Mouse (Mus musculus) hindbrain, embryonic 14.5 days (tissue): ENCODE measurements at regions not wholly inside any gene's neighbourhood (a gene's known extent, or its start where the extent isn't known, plus 50 kb on each side); places are given as distances from the start of the nearest gene placed in this dataset.
A peak's percentile ranks its signal among the peaks of the same experiment; 100 is the strongest.

ENCODE experiments used
- ATAC-seq: fragments of 200-750 bp; cut with Nextera tagmentation; 2 replicates; pipeline ENCODE4 v1.8.0; 2017; ENCODE audit warnings: moderate number of reproducible peaks, mild to moderate bottlenecking, moderate TSS enrichment, moderate library complexity; ENCODE audit not compliant: low FRiP score
- DNase-seq: peaks from one replicate; pipeline ENCODE4 v3.0.0-alpha.2; 2015; ENCODE audit warnings: low spot score
- H3K27ac ChIP-seq: fragments of 300-500 bp; sonication (generic); 2 replicates; pipeline ENCODE4 v1.5.1; 2014; ENCODE audit warnings: mild to moderate bottlenecking, moderate library complexity
- H3K27me3 ChIP-seq: fragments of 300-500 bp; sonication (generic); 2 replicates; pipeline ENCODE4 v1.6.1; 2014; ENCODE audit warnings: mild to moderate bottlenecking, low read length, mixed read lengths; ENCODE audit not compliant: control insufficient read depth, insufficient read depth
- H3K36me3 ChIP-seq: fragments of 300-500 bp; sonication (generic); replicated peaks from 2 replicates; pipeline ENCODE4 v1.6.1; 2014; ENCODE audit not compliant: control insufficient read depth, insufficient read depth
- H3K4me1 ChIP-seq: fragments of 300-500 bp; sonication (generic); replicated peaks from 2 replicates; pipeline ENCODE4 v1.6.1; 2014; ENCODE audit warnings: antibody characterized with exemption, low read length, mixed read lengths; ENCODE audit not compliant: control insufficient read depth, insufficient read depth
- H3K4me2 ChIP-seq: fragments of 300-500 bp; sonication (generic); replicated peaks from 2 replicates; pipeline ENCODE4 v1.6.1; 2014; ENCODE audit warnings: mild to moderate bottlenecking, moderate library complexity
- H3K4me3 ChIP-seq: fragments of 300-500 bp; sonication (generic); replicated peaks from 2 replicates; pipeline ENCODE4 v1.5.1; 2014; ENCODE audit warnings: mild to moderate bottlenecking, low read length
- H3K9ac ChIP-seq: fragments of 300-500 bp; sonication (generic); 2 replicates; pipeline ENCODE4 v1.6.1; 2014
- H3K9me3 ChIP-seq: fragments of 300-500 bp; sonication (generic); 2 replicates; pipeline ENCODE4 v1.6.1; 2016; ENCODE audit warnings: low read length; ENCODE audit not compliant: control insufficient read depth
- WGBS: fragments of 180-500 bp; shearing (Covaris S2); extraction: QIAGEN DNeasy Blood & Tissue Kit; methylation state at CpG from one replicate; pipeline ENCODE4 v1.1.7; 2014; 5-methylcytosine and 5-hydroxymethylcytosine counted together

GRCm38 (mm10) chr13:79018051-79018450 is 818.5 kb upstream of the Nr2f1 start:
- H3K4me3 ChIP-seq, result no peak overlapping the region
- H3K9me3 ChIP-seq, result no peaks in the 10 kb centered on the region
- H3K27me3 ChIP-seq, result no peaks in the 10 kb centered on the region
- no peaks in the 10 kb centered on the region for H3K36me3 ChIP-seq
- DNase-seq, result no peak
- 89% methylated on average over 2 of the region's 2 CpGs for WGBS
- H3K4me2 ChIP-seq, result no peak overlapping the region
- no peaks in the 10 kb centered on the region for H3K4me1 ChIP-seq
- no peak overlapping the region for H3K27ac ChIP-seq
- ATAC-seq, result no peak
- no peak overlapping the region for H3K9ac ChIP-seq

GRCm38 (mm10) chr13:79003313-79003712 is 803.8 kb upstream of the Nr2f1 start:
- ATAC-seq, result no peak
- no peaks in the 10 kb centered on the region for H3K27me3 ChIP-seq

GRCm38 (mm10) chr13:78998855-78999254 is 799.3 kb upstream of the Nr2f1 start:
- H3K4me2 ChIP-seq, result no peak overlapping the region
- H3K9me3 ChIP-seq, result no peaks in the 10 kb centered on the region
- H3K4me3 ChIP-seq, result no peak overlapping the region
- no peaks in the 10 kb centered on the region for H3K4me1 ChIP-seq
- 0 out of 2 replicates have a peak, but pooled peaks have one; percentile 11 for ATAC-seq
- no peaks in the 10 kb centered on the region for H3K36me3 ChIP-seq
- H3K9ac ChIP-seq, result no peak overlapping the region
- no peak overlapping the region for H3K27ac ChIP-seq
- H3K27me3 ChIP-seq, result no peaks in the 10 kb centered on the region
- WGBS, result 44% methylated on average over 2 of the region's 2 CpGs
- no peak for DNase-seq

More at GRCm38 (mm10) chr13:79003313-79003712, 803.8 kb upstream of the Nr2f1 start:
- H3K27ac ChIP-seq, result no peak overlapping the region
- H3K4me2 ChIP-seq, result no peak overlapping the region
- H3K9me3 ChIP-seq, result no peaks in the 10 kb centered on the region
- H3K4me3 ChIP-seq, result no peak overlapping the region
- H3K9ac ChIP-seq, result no peak overlapping the region
- H3K36me3 ChIP-seq, result no peaks in the 10 kb centered on the region
- no peaks in the 10 kb centered on the region for H3K4me1 ChIP-seq
- WGBS, result 92% methylated on average over 1 of the region's 1 CpGs
- no peak for DNase-seq

DNA sequence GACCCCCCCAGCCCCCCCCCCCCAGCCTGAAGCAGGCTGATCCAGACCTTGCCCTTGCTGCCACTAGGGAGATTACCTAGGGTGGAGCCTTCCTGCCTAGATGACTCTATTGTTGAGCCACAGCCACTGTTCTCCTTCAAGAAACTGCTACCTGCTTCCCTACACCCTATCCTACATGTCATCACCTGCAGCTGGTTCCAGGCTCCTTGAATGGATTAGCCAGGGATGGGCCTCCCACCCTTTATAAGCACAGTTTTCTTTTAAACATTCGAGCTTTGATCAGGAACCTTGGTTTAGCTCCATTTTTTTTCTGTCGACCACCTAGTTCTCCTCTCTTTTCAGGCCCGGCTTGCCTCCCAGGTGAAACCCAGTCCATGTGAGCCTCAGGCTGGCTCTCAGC is 792.8 kb upstream of the Nr2f1 start:
- 85% methylated on average over 3 of the region's 3 CpGs for WGBS

GRCm38 (mm10) chr13:78985921-78986320 is 786.4 kb upstream of the Nr2f1 start:
- DNase-seq (no peak), ATAC-seq (0 out of 2 replicates have a peak, but pooled peaks have one; percentile 8)
- no peaks in the 10 kb centered on the region for H3K27me3 ChIP-seq
- 32% methylated on average over 3 of the region's 3 CpGs for WGBS
- no peak overlapping the region for H3K4me2 ChIP-seq
- no peaks in the 10 kb centered on the region for H3K9me3 ChIP-seq
- H3K9ac ChIP-seq, result no peak overlapping the region
- no peak overlapping the region for H3K4me3 ChIP-seq
- no peaks in the 10 kb centered on the region for H3K4me1 ChIP-seq
- no peaks in the 10 kb centered on the region for H3K36me3 ChIP-seq
- H3K27ac ChIP-seq, result no peak overlapping the region

More for the DNA sequence above, 792.8 kb upstream of the Nr2f1 start:
- Histone ChIP-seq H3K4me3 (no peak overlapping the region), H3K4me1 (no peaks in the 10 kb centered on the region), H3K9ac (no peak overlapping the region), H3K27me3 (no peaks in the 10 kb centered on the region), H3K4me2 (no peak overlapping the region), H3K27ac (no peak overlapping the region), H3K36me3 (no peaks in the 10 kb centered on the region), H3K9me3 (no peaks in the 10 kb centered on the region)
- DNase-seq, result no peak
- no peak for ATAC-seq

DNA sequence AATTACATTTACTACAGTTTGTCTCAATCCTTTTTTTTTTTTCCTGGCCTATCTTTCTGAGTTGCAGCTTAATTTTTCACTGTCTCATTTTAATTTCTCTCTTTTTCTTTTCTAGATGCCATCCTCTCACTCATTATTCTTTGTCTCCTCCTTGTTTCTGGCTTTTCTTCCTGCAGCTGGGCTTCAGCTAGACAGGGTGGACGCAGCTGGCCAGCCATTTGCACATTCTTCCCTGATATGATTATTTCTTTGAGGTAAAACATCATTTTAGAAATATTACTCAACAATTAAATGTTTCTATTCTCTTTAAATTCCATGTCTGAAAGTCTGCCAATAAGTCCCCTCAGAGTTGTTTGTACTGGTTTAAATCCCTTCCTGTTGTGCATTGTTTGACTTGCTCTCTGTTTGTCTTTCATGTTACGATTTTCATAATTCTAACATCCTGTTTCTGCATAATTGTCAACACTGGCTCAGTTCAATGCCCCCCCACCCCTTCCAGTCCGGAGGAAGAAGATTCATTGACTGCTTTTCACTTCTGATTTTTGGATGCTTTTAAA is 777.7 kb upstream of the Nr2f1 start:
- Histone ChIP-seq H3K4me3 (no peak overlapping the region), H3K4me2 (no peak overlapping the region), H3K4me1 (no peaks in the 10 kb centered on the region), H3K9ac (no peak overlapping the region), H3K9me3 (no peaks in the 10 kb centered on the region), H3K27me3 (no peaks in the 10 kb centered on the region), H3K27ac (no peak overlapping the region), H3K36me3 (no peaks in the 10 kb centered on the region)
- no peak for ATAC-seq
- 70% methylated on average over 3 of the region's 3 CpGs for WGBS
- DNase-seq, result no peak

- no peak overlapping the region for H3K4me2 ChIP-seq
- no peaks in the 10 kb centered on the region for H3K9me3 ChIP-seq
- H3K9ac ChIP-seq, result no peak overlapping the region
- no peak overlapping the region for H3K4me3 ChIP-seq
- WGBS, result 5% methylated on average over 5 of the region's 5 CpGs
- peak overlapping the region; percentile 76 for H3K27ac ChIP-seq
- DNase-seq (peak; percentile 53), ATAC-seq (peak; percentile 41; the same call in 1 of the 2 replicates)
- peaks cover 14% of the 10 kb centered on the region; the same call in 1 of the 2 replicates for H3K4me1 ChIP-seq
- no peaks in the 10 kb centered on the region for H3K36me3 ChIP-seq
- no peaks in the 10 kb centered on the region for H3K27me3 ChIP-seq
These were observed 738.8 kb upstream of the Nr2f1 start for GRCm38 (mm10) chr13:78938351-78938741.

DNA sequence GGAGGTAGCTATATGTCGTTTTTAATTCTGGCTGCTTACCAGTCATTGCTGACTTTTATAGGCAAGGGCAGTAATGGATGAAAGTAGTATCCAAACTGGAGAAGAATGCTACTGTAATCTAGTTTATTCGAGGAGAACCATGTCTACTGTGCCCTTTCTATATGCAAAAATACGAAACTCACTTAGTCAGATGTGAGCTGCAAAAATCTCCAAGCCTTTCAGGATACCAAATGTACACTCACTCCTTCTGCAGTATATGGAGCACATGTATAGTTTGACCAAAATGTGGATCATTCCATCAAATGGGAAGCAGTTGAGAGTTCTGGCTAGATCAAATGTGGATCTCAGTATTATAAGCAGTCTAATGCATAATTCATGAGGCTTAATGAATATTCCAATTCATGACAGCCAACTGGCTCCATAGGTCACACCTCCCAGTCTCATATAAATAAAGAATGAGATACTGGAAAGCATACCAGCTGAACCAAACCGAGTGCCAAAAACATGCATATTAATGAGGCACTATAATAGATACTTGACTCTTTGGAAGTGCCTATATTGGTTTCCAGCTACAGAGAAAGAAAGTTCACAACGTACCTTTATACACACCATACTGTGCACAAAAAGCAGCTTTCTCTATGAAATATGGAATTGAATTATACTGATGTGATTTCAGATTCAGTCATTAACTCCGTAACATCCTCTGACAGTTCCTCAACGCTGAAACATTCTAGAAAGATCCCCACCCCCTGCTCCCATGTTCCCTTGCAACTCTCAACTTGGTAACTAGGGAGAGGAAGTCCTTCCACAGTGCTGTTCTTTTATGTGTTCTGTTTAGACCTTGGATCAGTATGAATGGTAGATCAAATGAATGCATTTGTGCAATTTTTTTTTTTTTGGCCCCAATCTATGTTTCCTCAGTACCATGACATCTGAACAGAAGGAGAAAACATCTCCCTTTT is 738.1 kb upstream of the Nr2f1 start:
- H3K27ac ChIP-seq, result peak overlapping the region; percentile 76
- no peak overlapping the region for H3K4me3 ChIP-seq
- peak; percentile 76 for DNase-seq
- H3K36me3 ChIP-seq, result no peaks in the 10 kb centered on the region
- H3K9me3 ChIP-seq, result no peaks in the 10 kb centered on the region
- peak; percentile 91 for ATAC-seq
- peaks cover 14% of the 10 kb centered on the region; the same call in 1 of the 2 replicates for H3K4me1 ChIP-seq
- H3K27me3 ChIP-seq, result no peaks in the 10 kb centered on the region
- H3K9ac ChIP-seq, result no peak overlapping the region
- peak overlapping the region; percentile 38 for H3K4me2 ChIP-seq
- WGBS, result 21% methylated on average over 7 of the region's 7 CpGs

GRCm38 (mm10) chr13:78935990-78936650 is 736.6 kb upstream of the Nr2f1 start:
- WGBS, result 11% methylated on average over 3 of the region's 3 CpGs
- Histone ChIP-seq H3K4me1 (peaks cover 14% of the 10 kb centered on the region; the same call in 1 of the 2 replicates), H3K27me3 (no peaks in the 10 kb centered on the region), H3K36me3 (no peaks in the 10 kb centered on the region), H3K9me3 (no peaks in the 10 kb centered on the region), H3K4me2 (no peak overlapping the region), H3K27ac (peak overlapping the region; percentile 57), H3K4me3 (no peak overlapping the region), H3K9ac (no peak overlapping the region)
- ATAC-seq (peak; percentile 59), DNase-seq (peak; percentile 30)
